Mouse (Mus musculus): ENCODE data around the gene Prdm1.

- TF ChIP-seq CTCF (IDR thresholded peaks at IDR 0.05; ENCODE audit: low read depth) (no peak), EP300 (IDR thresholded peaks at IDR 0.05; ENCODE audit: low read depth) (no peak)
Observed at GRCm38 (mm10) chr10:44429177-44429888, 99.0 kb downstream of the Prdm1 start.

Data from liver, postnatal 0 days (tissue).